Mouse (Mus musculus) lung, embryonic 14.5 days (tissue): ENCODE results near the gene Arfip2. TPM values are rescaled to one million over a fixed set of nuclear protein-coding genes. Genes with fewer than 3 reads are reported as not detected.

Experiments
- ATAC-seq: fragments of 200-750 bp; cut with Nextera tagmentation; 2 replicates; pipeline ENCODE4 v1.8.0; 2017; ENCODE audit warnings: mild to moderate bottlenecking, moderate TSS enrichment, moderate library complexity; ENCODE audit not compliant: insufficient read depth
- DNase-seq: peaks from one replicate; pipeline ENCODE4 v3.0.0-alpha.2; 2015
- H3K27ac ChIP-seq: fragments of 300-500 bp; sonication (generic); 2 replicates; pipeline ENCODE4 v1.5.1; 2014; ENCODE audit warnings: low read depth, mild to moderate bottlenecking, moderate library complexity
- H3K27me3 ChIP-seq: fragments of 300-500 bp; sonication (generic); 2 replicates; pipeline ENCODE4 v1.6.1; 2014; ENCODE audit warnings: low read length, control low read depth; ENCODE audit not compliant: insufficient read depth
- H3K36me3 ChIP-seq: fragments of 300-500 bp; sonication (generic); 2 replicates; pipeline ENCODE4 v1.6.1; 2014; ENCODE audit warnings: control low read depth; ENCODE audit not compliant: insufficient read depth
- H3K4me1 ChIP-seq: fragments of 300-500 bp; sonication (generic); 2 replicates; pipeline ENCODE4 v1.6.1; 2014; ENCODE audit warnings: antibody characterized with exemption, control low read depth; ENCODE audit not compliant: insufficient read depth
- H3K4me2 ChIP-seq: fragments of 300-500 bp; sonication (generic); 2 replicates; pipeline ENCODE4 v1.6.1; 2014; ENCODE audit warnings: mild to moderate bottlenecking
- H3K4me3 ChIP-seq: fragments of 300-500 bp; sonication (generic); 2 replicates; pipeline ENCODE4 v1.5.1; 2014; ENCODE audit warnings: low read depth, low read length
- H3K9ac ChIP-seq: fragments of 300-500 bp; sonication (generic); 2 replicates; pipeline ENCODE4 v1.6.1; 2014
- H3K9me3 ChIP-seq: fragments of 300-500 bp; sonication (generic); 2 replicates; pipeline ENCODE4 v1.6.1; 2016; ENCODE audit warnings: low read depth, low read length, control low read depth
- CTCF ChIP-seq: IDR thresholded peaks from 2 replicates; pipeline ENCODE4 v1.5.1; 2016; ENCODE audit warnings: antibody characterized with exemption, low read depth
- WGBS: fragments of 180-500 bp; shearing (Covaris S2); extraction: QIAGEN DNeasy Blood & Tissue Kit; methylation state at CpG from one replicate; pipeline ENCODE4 v1.1.7; 2014; 5-methylcytosine and 5-hydroxymethylcytosine counted together
- polyA plus RNA-seq: library from polyadenylated mRNA; unstranded; fragments of >200 nt; fragmentation: Nextera tagmentation; extraction: Ambion mirVana; gene quantifications from 2 replicates; pipeline ENCODE4 v1.2.1, GENCODE M21; 2014

Arfip2 gene
- polyA plus RNA-seq, 1 experiment from 2014 or later: 84.2 TPM

- no peak overlapping the region for H3K4me2 ChIP-seq
- no peak overlapping the region for H3K9ac ChIP-seq
- H3K27ac ChIP-seq: no peak overlapping the region
- 0 out of 2 replicates have a peak, but pooled peaks cover 3% of the 10 kb centered on the region for H3K4me1 ChIP-seq
- ATAC-seq (no peak), DNase-seq (no peak)
- peaks cover 92% of the 10 kb centered on the region for H3K36me3 ChIP-seq
- 60% methylated on average over 1 of the region's 1 CpGs for WGBS
- no peak overlapping the region for H3K4me3 ChIP-seq
- TF ChIP-seq CTCF: no peak
- H3K27me3 ChIP-seq: no peaks in the 10 kb centered on the region
- no peaks in the 10 kb centered on the region for H3K9me3 ChIP-seq
Measured at GRCm38 (mm10) chr7:105615720-105616119, 24.5 kb downstream of the Arfip2 start.

GRCm38 (mm10) chr7:105614400-105614799, 25.8 kb downstream of the Arfip2 start:
- no peaks in the 10 kb centered on the region for H3K4me1 ChIP-seq
- ATAC-seq: no peak
- no peaks in the 10 kb centered on the region for H3K27me3 ChIP-seq
- H3K4me3 ChIP-seq: no peak overlapping the region
- H3K4me2 ChIP-seq: no peak overlapping the region
- no peak for DNase-seq
- no peaks in the 10 kb centered on the region for H3K9me3 ChIP-seq
- no peak overlapping the region for H3K27ac ChIP-seq
- no peak overlapping the region for H3K9ac ChIP-seq
- WGBS: 82% methylated on average over 1 of the region's 1 CpGs
- peaks cover 91% of the 10 kb centered on the region for H3K36me3 ChIP-seq
- TF ChIP-seq CTCF: no peak

- no peak for ATAC-seq
Measured at GRCm38 (mm10) chr7:105611767-105612166, 28.4 kb downstream of the Arfip2 start.

GRCm38 (mm10) chr7:105608467-105608866, 31.7 kb downstream of the Arfip2 start:
- WGBS: 79% methylated on average over 3 of the region's 3 CpGs
- H3K4me2 ChIP-seq: no peak overlapping the region
- H3K4me1 ChIP-seq: no peaks in the 10 kb centered on the region
- no peak overlapping the region for H3K4me3 ChIP-seq
- H3K27ac ChIP-seq: no peak overlapping the region
- no peaks in the 10 kb centered on the region for H3K9me3 ChIP-seq
- DNase-seq (no peak), ATAC-seq (no peak)
- TF ChIP-seq CTCF: no peak
- H3K36me3 ChIP-seq: peaks cover 42% of the 10 kb centered on the region
- no peaks in the 10 kb centered on the region for H3K27me3 ChIP-seq
- H3K9ac ChIP-seq: no peak overlapping the region

More at GRCm38 (mm10) chr7:105611767-105612166, 28.4 kb downstream of the Arfip2 start:
- no peaks in the 10 kb centered on the region for H3K4me1 ChIP-seq
- DNase-seq: no peak
- 82% methylated on average over 1 of the region's 1 CpGs for WGBS
- H3K9me3 ChIP-seq: no peaks in the 10 kb centered on the region
- no peak overlapping the region for H3K4me2 ChIP-seq
- no peak for TF ChIP-seq CTCF
- H3K27me3 ChIP-seq: no peaks in the 10 kb centered on the region
- H3K36me3 ChIP-seq: peaks cover 70% of the 10 kb centered on the region
- no peak overlapping the region for H3K4me3 ChIP-seq
- no peak overlapping the region for H3K27ac ChIP-seq
- H3K9ac ChIP-seq: no peak overlapping the region

GRCm38 (mm10) chr7:105602860-105603623, 37.2 kb downstream of the Arfip2 start:
- peak; percentile 75; the same call in 1 of the 2 replicates for ATAC-seq
- H3K4me3 ChIP-seq: no peak overlapping the region
- no peaks in the 10 kb centered on the region for H3K4me1 ChIP-seq
- H3K36me3 ChIP-seq: no peaks in the 10 kb centered on the region
- DNase-seq: peak; percentile 79
- no peak overlapping the region for H3K27ac ChIP-seq
- peak; percentile 82 for TF ChIP-seq CTCF
- WGBS: 34% methylated on average over 9 of the region's 9 CpGs
- H3K4me2 ChIP-seq: no peak overlapping the region
- no peaks in the 10 kb centered on the region for H3K9me3 ChIP-seq
- no peaks in the 10 kb centered on the region for H3K27me3 ChIP-seq
- no peak overlapping the region for H3K9ac ChIP-seq

- Histone ChIP-seq H3K9me3 (no peaks in the 10 kb centered on the region), H3K4me2 (no peak overlapping the region), H3K27ac (no peak overlapping the region), H3K4me3 (no peak overlapping the region), H3K9ac (no peak overlapping the region), H3K36me3 (no peaks in the 10 kb centered on the region), H3K27me3 (no peaks in the 10 kb centered on the region), H3K4me1 (no peaks in the 10 kb centered on the region; the same call in 1 of the 2 replicates)
- ATAC-seq: no peak
- 27% methylated on average over 7 of the region's 7 CpGs for WGBS
- DNase-seq: no peak
- TF ChIP-seq CTCF: no peak
Measured at GRCm38 (mm10) chr7:105590097-105590496, 50.1 kb downstream of the Arfip2 start.

GRCm38 (mm10) chr7:105588325-105588912, 51.8 kb downstream of the Arfip2 start:
- no peak for TF ChIP-seq CTCF
- WGBS: 37% methylated on average over 9 of the region's 9 CpGs
- no peak overlapping the region for H3K4me3 ChIP-seq
- no peaks in the 10 kb centered on the region for H3K36me3 ChIP-seq
- peak overlapping the region; percentile 2; the same call in 1 of the 2 replicates for H3K27ac ChIP-seq
- H3K9ac ChIP-seq: no peak overlapping the region
- DNase-seq (peak; percentile 59), ATAC-seq (peak; percentile 78; the same call in 1 of the 2 replicates)
- no peaks in the 10 kb centered on the region for H3K9me3 ChIP-seq
- H3K27me3 ChIP-seq: no peaks in the 10 kb centered on the region
- H3K4me1 ChIP-seq: no peaks in the 10 kb centered on the region; the same call in 1 of the 2 replicates
- no peak overlapping the region for H3K4me2 ChIP-seq

Other genes with a start within 250 kb of the Arfip2 start
- gene Fam160a2, start 240.4 kb downstream of the Arfip2 start, polyA plus RNA-seq: 41.9 and 42.3 TPM in 2 replicates
- 0.07 TPM in 1 of 2 replicates, not detected in the other for gene Cnga4, start 235.8 kb downstream of the Arfip2 start, polyA plus RNA-seq
- 0.25 and 0.39 TPM in 2 replicates for gene Cckbr, start 214.7 kb downstream of the Arfip2 start, polyA plus RNA-seq
- 96.0 and 96.1 TPM in 2 replicates for gene Cavin3, start 158.1 kb downstream of the Arfip2 start, polyA plus RNA-seq
- gene Smpd1, start 86.1 kb downstream of the Arfip2 start, polyA plus RNA-seq: 38.7 and 38.9 TPM in 2 replicates
- gene Apbb1, start 58.8 kb downstream of the Arfip2 start, polyA plus RNA-seq: 36.6 and 37.6 TPM in 2 replicates
- gene Hpx, start 40.3 kb downstream of the Arfip2 start, polyA plus RNA-seq: 0.57 and 0.59 TPM in 2 replicates
- gene Trim3, start 6.8 kb downstream of the Arfip2 start, polyA plus RNA-seq: 43.8 and 45.3 TPM in 2 replicates
- 200 and 201 TPM in 2 replicates for gene Timm10b, start 360 bp downstream of the Arfip2 start, polyA plus RNA-seq
- gene Gm45799, start 136 bp upstream of the Arfip2 start, polyA plus RNA-seq: 22.9 and 31.9 TPM in 2 replicates
- 0.84 and 1.0 TPM in 2 replicates for gene Dnhd1, start 10.4 kb upstream of the Arfip2 start, polyA plus RNA-seq
- gene Ilk, start 96.2 kb upstream of the Arfip2 start, polyA plus RNA-seq: 372 and 377 TPM in 2 replicates
- gene Rrp8, start 97.0 kb upstream of the Arfip2 start, polyA plus RNA-seq: 45.2 and 48.9 TPM in 2 replicates
- gene Taf10, start 103.9 kb upstream of the Arfip2 start, polyA plus RNA-seq: 175 and 192 TPM in 2 replicates
- gene Tpp1, start 111.8 kb upstream of the Arfip2 start, polyA plus RNA-seq: 73.7 and 78.2 TPM in 2 replicates
- gene Dchs1, start 147.2 kb upstream of the Arfip2 start, polyA plus RNA-seq: 17.7 and 20.7 TPM in 2 replicates
- 384 and 388 TPM in 2 replicates for gene Mrpl17, start 170.7 kb upstream of the Arfip2 start, polyA plus RNA-seq